Mouse (Mus musculus): Measurements from ENCODE around the gene Pnmal1. TPM values are rescaled to one million over a fixed set of nuclear protein-coding genes. Genes with fewer than 3 reads are reported as not detected.
A peak's percentile ranks its signal among the peaks of the same experiment; 100 is the strongest.

The Pnmal1 gene
- polyA plus RNA-seq, 1 experiment = 60.2 TPM

DNA sequence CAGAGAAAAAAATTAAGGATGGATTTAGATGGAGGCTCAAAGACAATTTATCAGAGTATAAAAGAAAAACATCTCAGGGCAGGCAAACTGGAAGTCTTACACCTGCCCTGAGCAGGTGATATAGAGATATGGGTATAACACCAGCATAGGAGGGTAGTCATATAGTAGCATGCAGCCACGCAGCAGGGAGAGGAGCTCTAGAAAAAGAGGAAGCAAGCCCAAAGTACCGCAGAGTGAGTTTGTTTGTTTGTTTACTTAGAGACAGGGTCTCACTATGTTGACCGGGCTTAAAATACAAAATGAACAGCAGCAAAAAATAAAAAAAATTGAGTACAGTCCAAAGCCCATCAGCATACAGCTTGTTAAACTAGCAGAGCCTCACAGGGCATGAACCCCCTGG is 11.7 kb downstream of the Pnmal1 start:
- H3K4me1 ChIP-seq (ENCODE audit: control insufficient read depth, insufficient read depth, low read length) = no peaks in the 10 kb centered on the region; the same call in 1 of the 2 replicates
- H3K27ac ChIP-seq (ENCODE audit: insufficient read depth, low read length) = no peak overlapping the region
- TF ChIP-seq POLR2A (IDR thresholded peaks at IDR 0.05; ENCODE audit: extremely low read depth, insufficient read depth, low read length) (no peak), CTCF (IDR thresholded peaks at IDR 0.05; ENCODE audit: extremely low read depth, insufficient read depth, low read length) (no peak)
- no peak overlapping the region for H3K4me3 ChIP-seq (ENCODE audit: insufficient read depth, low read length)

DNA sequence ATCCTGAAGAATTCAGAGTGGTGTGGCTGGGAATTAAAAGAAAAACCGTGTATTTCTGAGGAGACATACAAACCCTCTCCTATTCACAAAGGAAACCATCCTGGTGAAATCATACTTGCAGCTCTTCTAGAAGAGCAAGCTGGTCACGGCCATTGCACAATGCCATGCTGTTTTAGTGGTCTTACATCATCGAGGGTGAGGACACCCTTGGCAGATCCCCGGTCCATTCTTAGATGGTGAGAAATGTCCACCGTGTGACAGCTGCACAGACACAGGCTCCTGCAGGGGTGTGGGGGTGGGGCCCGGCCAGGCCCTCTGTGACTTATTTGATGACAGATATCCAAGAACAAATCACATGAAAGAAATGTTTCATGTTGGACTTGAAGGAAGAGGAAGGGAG is 14.5 kb downstream of the Pnmal1 start:
- H3K4me3 ChIP-seq (ENCODE audit: insufficient read depth, low read length) = no peak overlapping the region
- TF ChIP-seq POLR2A (IDR thresholded peaks at IDR 0.05; ENCODE audit: extremely low read depth, insufficient read depth, low read length) (no peak), CTCF (IDR thresholded peaks at IDR 0.05; ENCODE audit: extremely low read depth, insufficient read depth, low read length) (no peak)
- no peaks in the 10 kb centered on the region; the same call in 1 of the 2 replicates for H3K4me1 ChIP-seq (ENCODE audit: control insufficient read depth, insufficient read depth, low read length)
- peak overlapping the region; percentile 50; the same call in 1 of the 2 replicates for H3K27ac ChIP-seq (ENCODE audit: insufficient read depth, low read length)

DNA sequence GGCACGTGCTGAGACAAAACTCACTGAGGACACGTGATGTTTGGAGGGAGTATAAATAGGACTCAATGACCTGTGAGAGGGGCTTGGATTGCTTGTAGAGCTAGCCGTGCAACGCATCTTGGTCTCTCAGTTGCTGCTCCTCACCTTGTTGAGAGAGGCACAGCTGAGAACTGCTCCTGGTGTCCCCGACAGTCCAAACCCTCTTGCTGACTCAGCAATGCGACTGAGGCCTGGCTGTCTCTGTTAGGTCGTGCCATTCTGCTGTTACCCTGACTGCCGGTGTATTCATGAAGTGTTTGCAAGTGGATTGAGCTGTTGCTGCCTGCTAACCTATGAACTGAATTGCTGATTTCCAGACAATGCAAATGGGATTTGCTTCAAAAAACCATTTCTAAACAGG is 16.8 kb downstream of the Pnmal1 start:
- Histone ChIP-seq H3K27ac (ENCODE audit: insufficient read depth, low read length) (no peak overlapping the region), H3K4me1 (ENCODE audit: control insufficient read depth, insufficient read depth, low read length) (peaks cover 2% of the 10 kb centered on the region; the same call in 1 of the 2 replicates), H3K4me3 (ENCODE audit: insufficient read depth, low read length) (no peak overlapping the region)
- TF ChIP-seq CTCF (IDR thresholded peaks at IDR 0.05; ENCODE audit: extremely low read depth, insufficient read depth, low read length) = no peak
- no peak for TF ChIP-seq POLR2A (IDR thresholded peaks at IDR 0.05; ENCODE audit: extremely low read depth, insufficient read depth, low read length)

DNA sequence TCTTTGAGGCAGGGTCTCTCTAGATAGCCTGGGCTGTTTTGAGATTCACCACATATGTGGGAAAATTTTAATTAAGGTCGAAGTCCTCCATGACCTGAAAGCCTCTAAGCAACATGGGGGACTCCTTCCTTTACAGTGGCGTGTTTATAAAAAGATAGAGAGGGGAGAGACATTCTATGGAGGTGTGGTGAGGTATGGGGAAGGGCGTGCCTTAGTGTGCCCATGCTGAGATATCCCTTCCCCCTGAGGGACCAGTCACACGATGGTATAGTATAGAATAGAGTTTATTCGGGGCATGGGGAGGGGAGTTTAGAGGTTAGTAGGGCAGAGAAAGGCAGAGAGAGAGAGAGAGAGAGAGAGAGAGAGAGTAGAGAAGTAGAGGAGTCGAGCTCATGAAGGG is 18.7 kb downstream of the Pnmal1 start:
- no peak overlapping the region for H3K27ac ChIP-seq (ENCODE audit: insufficient read depth, low read length)
- TF ChIP-seq CTCF (IDR thresholded peaks at IDR 0.05; ENCODE audit: extremely low read depth, insufficient read depth, low read length) (no peak), POLR2A (IDR thresholded peaks at IDR 0.05; ENCODE audit: extremely low read depth, insufficient read depth, low read length) (no peak)
- peaks cover 2% of the 10 kb centered on the region; the same call in 1 of the 2 replicates for H3K4me1 ChIP-seq (ENCODE audit: control insufficient read depth, insufficient read depth, low read length)
- no peak overlapping the region for H3K4me3 ChIP-seq (ENCODE audit: insufficient read depth, low read length)

DNA sequence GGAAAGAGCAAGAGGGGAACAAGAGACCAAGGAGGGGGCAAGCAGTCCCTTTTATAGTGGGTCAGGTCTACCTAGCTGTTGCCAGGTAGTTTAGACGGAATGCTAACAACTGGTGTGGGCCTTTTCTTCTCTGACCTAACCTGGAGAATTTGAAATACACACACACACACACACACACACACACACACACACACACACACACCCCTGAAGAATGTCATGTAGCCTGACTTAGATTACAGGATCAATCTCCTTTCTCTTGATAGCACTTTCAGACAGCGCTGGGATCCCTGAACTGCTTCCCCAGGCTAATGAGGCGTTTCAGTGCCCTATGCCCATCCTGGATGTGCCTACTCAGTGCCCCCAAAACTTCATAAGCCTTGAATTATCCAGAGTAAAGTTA is 19.1 kb downstream of the Pnmal1 start:
- Histone ChIP-seq H3K27ac (ENCODE audit: insufficient read depth, low read length) (no peak overlapping the region), H3K4me1 (ENCODE audit: control insufficient read depth, insufficient read depth, low read length) (peaks cover 3% of the 10 kb centered on the region; the same call in 1 of the 2 replicates), H3K4me3 (ENCODE audit: insufficient read depth, low read length) (no peak overlapping the region)
- no peak for TF ChIP-seq POLR2A (IDR thresholded peaks at IDR 0.05; ENCODE audit: extremely low read depth, insufficient read depth, low read length)

DNA sequence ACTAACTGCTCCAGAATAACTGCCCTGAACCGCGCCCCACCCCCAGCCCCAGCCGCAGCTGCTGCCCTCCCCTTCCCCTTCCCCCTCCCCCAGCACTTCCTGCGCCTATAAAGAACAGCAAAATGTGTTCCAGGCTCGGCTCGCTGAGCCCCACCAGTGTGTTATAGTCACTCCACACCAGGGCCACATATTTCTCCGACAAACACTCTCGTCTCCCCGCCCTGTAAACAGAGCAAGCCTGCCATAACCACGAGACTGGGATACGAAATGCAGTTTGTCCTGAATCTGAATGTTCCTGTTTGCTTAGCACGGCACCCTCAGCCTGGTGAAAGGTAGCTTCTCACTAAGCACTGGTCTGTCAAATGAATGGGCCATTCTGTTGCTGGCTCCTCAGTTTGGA is 20.9 kb downstream of the Pnmal1 start:
- Histone ChIP-seq H3K4me1 (ENCODE audit: control insufficient read depth, insufficient read depth, low read length) (peaks cover 5% of the 10 kb centered on the region; the same call in 1 of the 2 replicates), H3K27ac (ENCODE audit: insufficient read depth, low read length) (peak overlapping the region; percentile 61; the same call in 1 of the 2 replicates), H3K4me3 (ENCODE audit: insufficient read depth, low read length) (peak overlapping the region; percentile 8; the same call in 1 of the 2 replicates)
- TF ChIP-seq CTCF (IDR thresholded peaks at IDR 0.05; ENCODE audit: extremely low read depth, insufficient read depth, low read length) = no peak
- TF ChIP-seq POLR2A (IDR thresholded peaks at IDR 0.05; ENCODE audit: extremely low read depth, insufficient read depth, low read length) = 0 out of 2 replicates have a peak, but pooled peaks have one; percentile 47

DNA sequence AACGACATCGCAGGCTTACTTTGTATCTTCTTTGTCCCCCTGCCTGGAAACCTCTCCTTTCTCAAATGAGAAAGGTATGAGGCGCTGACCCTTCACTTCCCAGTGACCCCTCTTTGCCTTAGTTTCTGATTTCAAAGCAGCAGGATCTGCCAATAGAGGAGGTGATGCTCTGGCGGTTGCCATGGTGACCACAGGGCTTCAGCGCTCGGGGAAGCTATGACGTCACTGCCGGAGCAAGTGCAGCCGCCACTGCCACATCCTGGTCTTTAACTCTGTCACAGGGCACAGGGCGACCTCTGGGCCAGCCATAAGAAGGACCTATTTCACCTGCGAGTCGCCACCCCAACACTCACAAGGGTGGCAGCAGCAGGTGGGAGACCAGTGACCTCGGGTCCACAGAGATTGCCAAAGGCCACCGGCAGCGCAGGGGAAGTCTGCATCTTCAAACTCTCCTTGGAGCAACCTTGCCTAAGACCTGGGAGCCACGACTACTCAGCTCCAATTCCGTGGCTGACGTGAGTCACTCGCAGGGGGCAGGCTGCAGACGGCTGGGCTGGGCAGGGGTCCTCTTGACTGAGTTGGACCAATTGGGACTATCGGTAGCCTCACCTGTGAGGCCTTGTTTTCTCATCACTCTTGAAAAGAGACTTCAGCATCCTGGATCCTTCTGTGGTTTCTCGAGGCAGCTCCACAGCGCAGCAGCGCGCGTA is 23.5 kb downstream of the Pnmal1 start, which contains the start of gene Gm42372:
Gene Gm42372, plus strand, starts transcription at position 228 of the 710 bp plus-strand sequence.
- TF ChIP-seq CTCF (IDR thresholded peaks at IDR 0.05; ENCODE audit: extremely low read depth, insufficient read depth, low read length) (no peak), POLR2A (IDR thresholded peaks at IDR 0.05; ENCODE audit: extremely low read depth, insufficient read depth, low read length) (peak; percentile 54; the same call in 1 of the 2 replicates)
- Histone ChIP-seq H3K4me3 (ENCODE audit: insufficient read depth, low read length) (peak within 1 kb of the TSS; percentile 69), H3K27ac (ENCODE audit: insufficient read depth, low read length) (peak within 1 kb of the TSS; percentile 86), H3K4me1 (ENCODE audit: control insufficient read depth, insufficient read depth, low read length) (peaks cover 16% of the 10 kb centered on the region)

DNA sequence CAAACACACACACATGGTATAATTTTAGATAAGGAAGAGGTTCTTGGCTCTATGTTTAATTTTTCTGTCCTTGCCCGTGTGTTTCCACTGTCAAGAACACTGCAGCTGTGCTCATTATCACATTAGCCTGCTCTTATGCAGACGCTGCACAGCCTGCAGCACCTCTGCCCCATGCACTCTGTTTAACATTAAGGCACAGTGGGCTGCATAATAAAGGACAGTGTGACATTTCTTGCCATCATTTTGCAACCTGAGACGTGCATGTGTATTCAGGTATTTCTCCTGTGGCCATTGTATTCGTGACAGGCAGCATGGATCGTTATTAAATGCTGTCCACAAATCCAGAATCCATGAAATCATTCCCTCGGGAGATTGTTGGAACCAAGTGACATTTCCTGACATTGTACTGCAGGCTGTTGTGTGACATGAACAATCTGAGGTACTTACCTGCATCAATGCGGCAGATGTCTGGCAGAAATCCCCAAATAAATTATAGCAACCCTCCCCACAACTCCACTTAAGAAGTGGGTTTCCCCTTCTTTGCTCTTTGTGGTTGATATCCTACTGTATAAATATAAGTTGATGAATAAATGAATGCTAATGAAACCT is 28.2 kb downstream of the Pnmal1 start:
- 0 out of 2 replicates have a peak overlapping the region, but pooled peaks have one; percentile 49 for H3K27ac ChIP-seq (ENCODE audit: insufficient read depth, low read length)
- TF ChIP-seq POLR2A (IDR thresholded peaks at IDR 0.05; ENCODE audit: extremely low read depth, insufficient read depth, low read length) (no peak), CTCF (IDR thresholded peaks at IDR 0.05; ENCODE audit: extremely low read depth, insufficient read depth, low read length) (no peak)
- peaks cover 14% of the 10 kb centered on the region for H3K4me1 ChIP-seq (ENCODE audit: control insufficient read depth, insufficient read depth, low read length)
- H3K4me3 ChIP-seq (ENCODE audit: insufficient read depth, low read length) = no peak overlapping the region; the same call in 1 of the 2 replicates

DNA sequence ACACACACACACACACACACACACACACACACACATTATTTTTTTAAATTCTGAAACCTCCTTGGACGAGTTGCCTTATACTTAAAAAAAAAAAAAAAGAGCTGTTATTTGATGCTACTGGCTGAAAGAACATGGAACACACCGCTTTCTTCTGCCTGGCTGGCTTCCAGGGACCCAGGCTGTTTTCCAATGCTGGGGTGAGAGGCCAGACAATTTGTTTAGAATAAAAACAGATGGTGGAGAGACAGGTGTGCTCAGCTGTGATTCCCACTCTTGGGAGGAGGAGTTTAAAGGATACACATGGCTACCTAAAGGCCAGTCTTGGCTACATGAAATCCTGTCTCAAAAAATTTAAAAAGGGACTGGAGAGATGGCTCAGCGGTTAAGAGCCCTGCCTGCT is 28.9 kb downstream of the Pnmal1 start:
- no peak overlapping the region for H3K4me3 ChIP-seq (ENCODE audit: insufficient read depth, low read length)
- TF ChIP-seq CTCF (IDR thresholded peaks at IDR 0.05; ENCODE audit: extremely low read depth, insufficient read depth, low read length) = no peak
- TF ChIP-seq POLR2A (IDR thresholded peaks at IDR 0.05; ENCODE audit: extremely low read depth, insufficient read depth, low read length) = no peak
- H3K4me1 ChIP-seq (ENCODE audit: control insufficient read depth, insufficient read depth, low read length) = peaks cover 14% of the 10 kb centered on the region
- H3K27ac ChIP-seq (ENCODE audit: insufficient read depth, low read length) = no peak overlapping the region
